Mouse (Mus musculus) gastrocnemius, postnatal 25 days (tissue): ENCODE results near the gene Donson. TPM values are rescaled to one million over a fixed set of nuclear protein-coding genes. Genes with fewer than 3 reads are reported as not detected.

ENCODE experiments used
- DNase-seq: peaks from one replicate; pipeline ENCODE4 v3.0.0; 2022
- long read RNA-seq, 2 experiments: library from polyadenylated mRNA; stranded (forward); transcript quantifications; one replicate each; pipeline ENCODE4 v2.0.0; 2021
- total RNA-seq, 2 experiments: library from RNA; stranded (reverse); gene quantifications; 1 replicate in 1 of 2; 2 replicates in 1 of 2; pipeline ENCODE4 v1.2.3; 2021

The Donson gene
- 1 to 10 TPM in 1 of 2 experiments, under 1 TPM in 1; 0.84 to 1.1 TPM for total RNA-seq
- long read RNA-seq, experiment 1 = 0 reads
- long read RNA-seq, experiment 2 = 0 reads

DNA sequence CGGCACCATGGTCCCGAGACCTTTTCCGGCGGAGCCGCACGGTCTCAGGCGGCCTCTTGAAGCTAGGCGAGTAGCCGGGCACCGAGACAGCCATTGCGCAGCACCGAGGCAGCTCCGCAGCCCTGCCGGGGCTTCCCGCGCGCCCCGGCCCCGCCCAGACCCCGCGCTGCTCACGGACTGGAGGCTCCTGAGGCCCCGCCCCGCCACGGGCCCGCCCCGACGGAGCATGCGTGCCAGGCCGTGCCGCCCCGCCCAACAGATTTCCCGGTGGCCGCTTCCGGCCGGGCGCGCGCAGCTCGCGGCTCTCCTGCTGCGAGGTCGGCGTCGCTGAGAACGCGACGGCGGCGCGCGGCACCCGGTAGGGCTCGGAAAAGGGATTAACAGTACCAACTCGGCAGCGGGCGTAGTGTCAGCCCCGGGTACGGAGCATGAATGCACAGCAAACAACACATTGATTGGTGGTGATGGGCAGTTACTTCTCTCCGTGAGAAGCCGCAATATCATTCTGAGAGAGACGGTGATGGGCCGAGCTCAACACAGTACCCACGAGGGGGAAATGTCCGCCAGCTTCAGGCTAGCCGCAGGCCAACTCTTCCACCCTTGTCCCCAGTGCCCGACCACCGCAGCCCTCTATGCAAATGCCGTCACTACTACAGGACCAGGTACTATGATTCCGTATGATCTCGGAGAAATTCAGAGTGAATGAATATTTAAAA is at the start of gene Donson:
TSS of gene Donson (minus strand) at position 152 of the 716 bp plus-strand sequence.
- DNase-seq = peak; percentile 97

DNA sequence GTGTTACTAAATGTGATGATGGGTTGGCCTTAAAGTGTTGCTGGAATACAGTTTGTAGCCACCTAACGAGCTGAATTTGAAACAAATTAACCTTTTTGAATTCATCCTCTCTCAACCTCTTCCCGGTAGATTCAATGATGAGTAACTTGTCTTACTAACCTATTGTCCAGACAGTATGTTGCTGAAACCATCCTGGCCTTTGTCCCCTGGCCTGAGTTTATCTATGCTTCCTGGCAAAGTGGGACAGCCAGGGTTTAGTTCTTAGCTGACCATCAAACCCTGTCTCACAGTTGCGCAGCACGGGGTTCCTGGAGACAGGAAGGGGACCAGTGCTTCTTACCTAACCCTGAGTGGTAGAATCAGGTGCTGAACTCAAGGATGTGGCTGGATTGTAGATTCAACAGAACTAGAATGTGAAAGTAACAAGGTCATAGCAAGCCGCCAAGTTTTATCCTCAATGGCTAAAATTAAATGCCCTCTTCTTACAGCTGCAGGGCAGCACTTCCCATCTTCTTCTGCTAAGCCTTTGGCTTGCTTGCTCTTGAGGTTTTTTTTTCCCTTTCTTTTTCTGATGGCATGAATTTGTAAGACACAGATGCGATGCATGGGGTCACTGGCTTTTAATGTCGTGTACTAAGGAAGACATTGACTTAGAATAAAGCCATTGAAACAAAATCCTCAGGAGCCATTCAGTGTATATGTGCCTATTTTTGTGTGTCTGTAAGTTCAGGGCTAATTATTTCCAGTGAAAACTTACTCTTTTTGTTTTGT is 47.7 kb upstream of the Donson start:
- DNase-seq = no peak

DNA sequence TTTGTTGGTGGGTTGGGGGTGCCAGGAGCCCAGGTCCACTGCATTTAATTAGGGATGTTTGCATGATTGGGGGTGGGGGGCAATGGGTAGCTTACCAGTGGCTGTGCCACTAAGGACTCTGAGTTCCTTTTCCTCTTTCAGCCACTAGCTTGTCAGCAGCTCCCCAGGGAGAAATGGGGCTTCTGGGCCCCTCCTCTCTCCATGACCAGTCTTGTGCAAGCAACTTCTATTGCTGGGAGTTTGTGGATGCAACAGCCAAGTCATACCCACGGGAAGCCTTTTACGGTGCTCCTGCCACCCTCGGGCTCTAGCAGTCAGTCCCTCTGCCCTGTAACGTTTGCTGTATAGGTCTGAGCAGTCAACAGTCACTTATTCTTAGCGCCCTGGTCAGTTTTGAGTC is 46.2 kb upstream of the Donson start:
- peak; percentile 59 for DNase-seq

DNA sequence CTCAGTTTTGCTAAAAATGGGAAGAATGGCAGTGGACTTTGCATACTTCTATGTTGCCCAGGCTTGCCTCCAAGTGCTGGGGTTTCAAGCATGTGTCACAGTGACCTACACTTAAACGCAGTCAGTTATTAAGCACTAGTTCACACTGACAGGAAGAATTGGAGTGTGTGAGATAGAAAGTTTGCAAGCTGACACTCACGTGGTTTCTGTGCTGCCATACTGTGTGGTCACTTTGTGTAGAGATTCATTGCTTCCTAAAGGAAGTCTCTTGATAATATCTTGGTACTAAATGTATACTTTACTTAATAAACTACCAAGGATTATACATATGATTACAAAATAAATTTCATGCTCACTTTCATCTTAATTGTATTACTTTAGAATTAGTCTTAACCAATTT is 44.2 kb upstream of the Donson start:
- no peak for DNase-seq

DNA sequence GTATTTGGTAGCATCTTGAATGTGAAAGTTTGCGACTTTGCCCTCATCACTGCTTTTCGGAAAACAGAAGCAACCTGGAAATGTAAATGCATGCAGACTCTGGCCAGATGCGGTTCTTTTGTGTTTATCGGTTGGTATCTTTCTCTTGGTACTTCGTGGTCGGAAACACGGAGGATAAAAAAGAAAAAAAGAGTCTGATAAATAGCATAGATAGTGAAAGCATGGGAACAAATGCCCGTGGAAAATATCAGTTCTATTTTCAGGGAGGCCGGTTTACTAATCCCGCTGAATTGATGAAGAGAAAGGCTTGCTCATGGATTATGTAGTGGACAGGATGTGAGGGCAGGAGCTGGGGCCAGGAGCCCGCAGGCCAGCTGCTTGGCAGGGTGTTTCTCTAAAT is 41.9 kb upstream of the Donson start:
- no peak for DNase-seq

DNA sequence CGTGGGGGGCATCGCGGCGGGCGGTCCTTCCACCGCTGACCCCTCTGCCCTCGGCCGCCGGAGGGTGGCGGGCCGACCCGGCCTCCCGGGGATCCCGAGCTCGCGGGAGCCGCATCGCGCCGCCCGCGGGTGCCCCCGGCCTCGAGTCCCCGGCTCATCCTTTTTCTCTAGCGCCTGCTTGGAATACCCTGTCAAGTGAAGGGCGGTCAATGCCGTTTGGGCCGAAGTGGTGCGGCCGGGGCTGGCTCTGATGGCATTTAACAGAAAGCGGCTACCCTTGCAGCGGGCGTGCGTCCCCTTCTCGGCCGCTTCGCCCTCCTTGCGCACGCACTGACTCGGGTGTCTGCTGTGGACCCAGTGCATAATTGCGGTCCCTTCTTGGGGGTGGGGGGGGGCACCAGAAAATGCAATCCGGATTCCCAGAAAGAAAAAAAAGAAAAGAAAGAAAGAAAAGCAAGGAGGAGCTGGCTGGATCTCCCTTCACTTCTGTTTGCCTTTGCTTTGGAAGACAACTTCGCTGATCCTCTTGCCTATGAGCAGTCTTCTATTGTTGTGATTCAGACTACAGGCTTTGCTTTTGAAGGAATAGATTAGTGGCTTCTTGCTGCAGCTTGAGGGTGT is 41.4 kb upstream of the Donson start:
- peak; percentile 57 for DNase-seq

DNA sequence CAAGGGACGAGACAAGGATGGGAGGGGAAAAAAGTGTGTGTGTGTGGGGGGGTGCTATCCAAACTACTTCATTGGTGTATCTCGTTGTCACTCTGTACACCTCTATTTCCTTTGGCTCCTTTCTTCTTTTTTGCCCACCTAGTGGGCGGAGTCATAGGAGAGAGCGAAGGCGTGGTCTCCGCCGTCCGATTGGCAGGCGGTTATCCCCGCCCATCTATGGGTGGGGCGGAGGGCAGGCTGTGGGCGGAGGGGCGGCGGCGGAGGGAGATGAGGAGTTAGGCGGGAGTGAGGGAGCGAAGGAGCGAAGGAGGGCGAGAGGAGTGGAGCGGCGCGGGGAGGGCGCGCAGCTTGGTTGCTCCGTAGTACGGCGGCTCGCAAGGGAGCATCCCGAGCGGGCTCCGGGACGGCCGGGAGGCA is 40.5 kb upstream of the Donson start, which contains the start of gene Itsn1:
TSS of gene Itsn1 (plus strand) at position 216 of the 417 bp plus-strand sequence.
- peak; percentile 99 for DNase-seq

DNA sequence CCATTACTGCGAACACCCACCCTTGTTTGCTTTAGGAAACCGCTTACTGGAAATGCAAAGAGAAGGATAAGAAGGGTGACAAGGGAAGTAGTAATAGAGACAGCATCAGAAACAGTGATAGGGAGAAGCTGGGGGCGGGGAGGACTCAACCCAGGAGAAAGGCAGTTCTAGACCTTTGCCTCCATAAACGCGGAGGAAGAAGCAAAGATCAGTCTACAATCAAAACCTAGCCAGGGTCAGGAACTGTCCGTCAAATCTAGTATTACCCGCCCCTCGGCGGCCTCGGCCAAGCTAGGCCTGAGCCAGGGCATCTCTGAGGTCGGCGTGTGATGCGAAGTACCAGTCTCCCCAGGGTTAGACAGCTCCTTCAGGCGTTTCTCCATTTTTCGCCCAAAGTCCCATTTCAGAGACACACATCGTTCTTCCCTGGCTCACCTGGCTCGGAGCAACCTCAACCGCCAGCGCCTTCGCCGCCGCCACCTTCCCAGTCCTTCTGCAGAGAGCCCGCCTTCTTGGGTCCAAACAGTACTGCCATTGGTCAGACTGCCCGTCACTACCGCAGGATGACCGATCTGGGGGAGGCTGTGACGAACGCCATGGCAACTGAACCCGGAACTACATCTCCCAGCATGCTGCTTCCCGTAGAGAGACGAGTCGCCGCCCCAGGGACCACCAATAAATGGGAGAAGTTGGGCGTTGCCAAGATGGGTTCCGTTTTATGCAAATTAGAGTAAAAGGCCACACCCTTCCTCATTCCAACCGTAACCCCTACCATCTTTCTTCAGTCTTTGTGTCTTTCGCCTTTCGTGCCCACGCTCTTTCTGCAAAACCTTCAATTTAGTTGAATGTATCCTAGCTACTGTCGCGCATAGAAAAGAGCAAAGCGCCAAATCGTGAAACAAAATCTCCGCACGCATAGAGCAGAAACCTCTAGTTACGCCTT is 39.8 kb upstream of the Donson start, which contains the start of gene Cryzl1:
TSS of gene Cryzl1 (minus strand) at position 853 of the 943 bp plus-strand sequence.
- DNase-seq = peak; percentile 99

DNA sequence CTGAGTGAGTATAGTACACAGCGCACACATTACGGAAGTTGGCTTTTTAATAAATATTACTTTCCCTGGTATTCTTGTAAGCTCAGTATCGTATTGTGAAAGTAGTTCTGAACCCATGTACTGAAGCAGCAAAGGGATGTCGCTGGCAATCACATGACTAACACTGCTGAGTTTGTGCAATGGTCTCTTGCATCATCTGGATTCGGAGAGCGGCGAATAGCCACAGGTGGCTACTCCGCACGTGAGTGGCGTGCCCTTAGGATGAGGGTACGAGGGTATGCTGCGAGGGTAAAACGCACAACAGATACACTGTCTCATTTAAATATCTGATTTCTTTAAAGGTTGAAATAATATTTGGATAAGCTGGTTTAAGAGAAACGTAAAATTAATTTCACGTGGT is 38.9 kb upstream of the Donson start:
- DNase-seq = no peak

DNA sequence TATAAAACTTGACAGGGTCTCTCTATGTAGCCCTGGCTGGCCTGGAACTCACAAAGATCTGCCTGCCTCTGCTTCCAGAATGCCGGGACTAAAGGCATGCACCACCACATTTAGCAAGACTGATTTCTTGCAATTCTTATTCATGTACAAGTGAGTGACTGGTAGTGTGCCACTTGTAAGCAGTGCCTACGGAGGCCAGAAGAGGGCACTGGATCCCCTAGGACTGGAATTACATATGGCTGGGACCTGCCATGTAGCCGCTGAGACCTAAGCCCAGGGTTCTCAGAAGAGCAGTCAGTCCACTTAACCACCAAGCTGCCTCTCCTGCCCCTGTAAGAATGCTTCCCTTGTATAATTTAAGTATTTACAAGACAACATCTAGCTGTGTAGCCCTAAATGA is 35.7 kb upstream of the Donson start:
- no peak for DNase-seq

DNA sequence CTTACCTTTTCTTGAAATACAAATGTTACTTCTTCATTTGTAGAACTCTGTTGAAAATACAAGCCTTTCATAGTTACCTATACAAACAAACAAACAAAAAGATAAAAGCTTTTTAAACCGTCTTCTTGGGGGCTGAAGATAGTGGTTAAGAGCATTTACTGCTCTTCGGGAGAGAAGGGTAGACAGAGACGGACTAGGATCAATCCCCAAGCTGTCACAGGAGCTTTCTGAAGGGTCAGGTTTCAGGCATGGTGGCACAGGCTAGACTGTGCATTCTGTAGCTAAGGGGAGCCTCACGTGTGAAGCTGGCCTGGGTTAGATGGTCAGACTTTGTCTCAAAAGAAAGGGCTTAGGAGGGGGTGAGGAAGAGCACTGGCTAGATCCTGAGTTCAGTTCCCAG is 28.8 kb upstream of the Donson start:
- no peak for DNase-seq

DNA sequence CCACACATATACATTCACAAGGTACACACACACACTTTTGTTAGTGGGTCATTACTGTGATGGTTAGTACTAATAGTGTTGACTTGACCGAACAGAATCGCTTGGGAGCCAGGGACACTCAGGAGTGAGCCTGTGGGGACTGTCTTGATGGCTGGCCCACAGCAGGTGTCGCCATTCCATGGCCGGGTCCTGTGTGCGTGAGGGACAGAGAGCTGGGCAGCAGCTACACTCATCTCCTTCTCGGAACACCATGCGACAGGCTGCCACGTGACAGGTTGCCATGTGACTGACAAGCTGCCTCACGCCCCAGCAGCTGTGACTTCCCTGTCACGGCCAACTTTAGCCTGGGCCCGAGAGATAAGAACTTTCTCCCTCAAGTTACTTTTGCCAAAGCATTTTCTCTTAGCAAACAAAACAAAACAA is 28.4 kb upstream of the Donson start:
- DNase-seq = no peak

DNA sequence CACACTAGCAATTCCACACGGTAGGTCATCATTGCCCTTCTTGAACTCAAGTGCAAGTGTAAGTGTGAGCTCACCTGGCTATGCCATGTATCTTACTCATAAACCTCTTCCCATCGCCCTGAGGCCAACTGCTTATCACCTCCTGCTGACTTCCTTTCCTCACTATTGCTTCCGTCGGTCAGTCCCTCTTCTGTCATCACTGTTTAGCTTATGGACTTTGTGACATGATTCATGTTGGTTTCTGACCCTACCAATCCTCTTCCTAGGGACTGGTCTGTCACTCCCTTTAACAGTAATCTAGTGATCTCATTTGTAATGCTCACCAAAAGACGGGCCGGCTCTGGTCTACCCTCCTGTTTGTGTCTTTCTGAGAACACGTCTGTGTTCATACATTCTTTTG is 21.7 kb upstream of the Donson start:
- DNase-seq = no peak

DNA sequence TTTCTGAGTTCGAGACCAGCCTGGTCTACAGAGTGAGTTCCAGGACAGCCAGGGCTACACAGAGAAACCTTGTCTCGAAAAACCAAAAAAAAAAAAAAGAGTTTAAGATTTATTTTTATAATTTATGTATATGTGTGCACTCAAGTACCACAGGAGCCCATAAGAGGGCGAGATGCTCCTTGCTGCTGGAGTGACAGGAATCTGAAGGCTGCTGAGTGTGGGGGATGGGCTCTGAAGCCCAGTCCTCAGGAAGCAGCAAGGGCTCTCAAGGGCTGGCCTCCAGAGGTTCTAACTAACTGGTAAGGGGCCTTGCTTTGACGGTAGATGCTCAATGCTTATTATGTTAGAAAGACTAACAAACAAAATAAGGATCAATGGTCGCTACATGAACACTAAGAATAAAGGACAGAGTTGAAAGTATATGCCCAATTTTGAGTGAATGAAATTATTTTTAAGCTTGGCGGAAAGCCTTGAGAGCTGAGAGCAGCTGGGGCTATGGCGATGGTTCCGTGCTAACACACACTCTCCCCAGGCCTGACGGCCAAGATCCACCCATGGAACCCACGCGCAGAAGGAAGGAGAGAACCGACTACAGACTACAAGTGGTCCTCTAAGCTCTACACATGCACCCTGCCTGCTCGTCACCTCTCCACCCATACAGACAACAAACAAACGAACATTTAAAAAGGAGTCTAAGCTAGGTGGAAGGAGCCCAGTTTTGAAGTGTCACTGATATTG is 16.2 kb upstream of the Donson start:
- no peak for DNase-seq

DNA sequence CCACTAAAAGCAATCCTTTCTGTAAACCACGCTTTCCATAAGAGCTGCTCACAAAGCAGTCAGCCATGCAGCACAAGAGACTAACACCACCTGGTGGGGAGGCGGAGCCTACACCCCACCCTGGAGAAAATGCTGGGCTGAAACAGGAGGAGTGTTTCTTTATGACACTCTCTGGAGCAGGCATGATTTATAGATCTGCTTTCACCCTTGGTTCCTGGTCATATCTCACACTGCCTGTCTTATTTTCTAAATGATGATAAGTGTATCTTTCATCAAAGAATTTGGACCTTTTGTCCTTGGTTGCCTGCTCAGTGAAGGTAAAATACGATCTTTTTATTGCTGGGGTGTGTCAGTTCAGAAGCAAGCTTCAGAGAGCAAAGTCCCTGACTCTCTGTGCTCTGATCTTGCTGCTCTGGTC is 14.2 kb upstream of the Donson start:
- DNase-seq = no peak

DNA sequence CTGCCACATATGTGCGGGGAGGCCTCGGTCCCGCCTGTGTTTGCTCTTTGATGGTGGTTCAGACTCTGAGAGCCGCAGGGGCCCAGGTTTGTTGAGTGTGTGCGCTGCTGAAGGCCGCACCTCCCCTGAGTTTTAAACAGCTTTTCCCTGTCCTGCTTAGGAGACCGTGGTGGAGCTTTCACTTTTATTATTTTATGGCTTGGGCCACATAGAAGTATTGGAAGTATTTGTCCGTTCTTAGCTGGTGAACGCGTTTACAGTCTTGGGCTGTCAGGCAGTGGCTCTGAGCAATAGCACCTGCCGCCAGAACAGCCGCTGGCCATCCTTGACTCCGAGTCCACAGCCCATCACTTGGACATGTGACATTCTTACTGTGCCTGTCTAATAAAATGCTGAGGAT is 13.3 kb upstream of the Donson start:
- no peak for DNase-seq

DNA sequence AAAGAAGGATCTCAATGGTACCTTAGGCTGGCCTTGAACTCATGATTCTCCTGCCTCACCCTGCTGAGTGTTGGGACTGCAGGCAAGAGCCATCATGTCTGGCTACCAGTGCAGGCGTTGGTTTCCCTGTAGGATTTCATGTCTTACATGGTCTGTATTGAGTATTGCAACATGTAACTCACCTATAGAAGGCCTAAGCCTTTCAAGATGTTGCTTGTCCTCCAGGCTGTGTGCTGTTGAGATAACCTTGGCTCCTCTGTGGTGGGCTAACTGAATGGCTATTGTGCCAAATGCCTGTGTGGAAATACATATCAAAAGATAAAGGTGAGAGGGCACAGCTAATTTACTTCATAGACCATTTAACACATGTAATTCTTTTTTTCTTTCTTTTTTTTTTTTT is 10.4 kb upstream of the Donson start:
- no peak for DNase-seq

DNA sequence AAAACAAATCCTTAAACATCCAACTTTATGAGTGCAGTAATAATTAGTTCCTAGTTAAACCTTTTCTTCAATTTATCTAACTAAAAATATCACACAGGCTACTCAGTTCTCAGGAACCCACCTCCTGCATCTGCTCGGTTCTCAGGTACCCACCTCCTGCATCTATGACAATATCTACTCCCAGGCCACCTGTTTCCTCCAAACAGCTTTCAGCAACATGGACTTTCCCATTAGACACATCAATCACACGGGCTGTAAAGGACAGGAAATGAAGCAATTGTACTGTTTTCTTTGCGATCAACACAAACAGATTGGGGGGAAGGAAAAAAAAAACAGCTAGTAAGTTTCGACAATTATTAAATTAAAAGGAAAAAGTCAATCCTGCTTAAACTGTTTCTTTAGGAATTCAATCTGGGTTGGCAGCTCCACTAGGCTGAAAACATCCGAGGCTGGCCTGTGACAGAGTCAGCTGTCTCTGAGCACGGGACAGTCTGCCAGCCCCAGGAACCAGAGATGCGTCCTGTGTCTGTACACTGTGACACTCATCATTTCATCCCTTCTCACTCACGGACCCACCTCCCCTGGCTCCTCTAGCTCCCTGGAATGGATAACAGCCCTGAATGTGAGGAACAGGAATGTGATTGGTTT is 6.7 kb upstream of the Donson start:
- no peak for DNase-seq

DNA sequence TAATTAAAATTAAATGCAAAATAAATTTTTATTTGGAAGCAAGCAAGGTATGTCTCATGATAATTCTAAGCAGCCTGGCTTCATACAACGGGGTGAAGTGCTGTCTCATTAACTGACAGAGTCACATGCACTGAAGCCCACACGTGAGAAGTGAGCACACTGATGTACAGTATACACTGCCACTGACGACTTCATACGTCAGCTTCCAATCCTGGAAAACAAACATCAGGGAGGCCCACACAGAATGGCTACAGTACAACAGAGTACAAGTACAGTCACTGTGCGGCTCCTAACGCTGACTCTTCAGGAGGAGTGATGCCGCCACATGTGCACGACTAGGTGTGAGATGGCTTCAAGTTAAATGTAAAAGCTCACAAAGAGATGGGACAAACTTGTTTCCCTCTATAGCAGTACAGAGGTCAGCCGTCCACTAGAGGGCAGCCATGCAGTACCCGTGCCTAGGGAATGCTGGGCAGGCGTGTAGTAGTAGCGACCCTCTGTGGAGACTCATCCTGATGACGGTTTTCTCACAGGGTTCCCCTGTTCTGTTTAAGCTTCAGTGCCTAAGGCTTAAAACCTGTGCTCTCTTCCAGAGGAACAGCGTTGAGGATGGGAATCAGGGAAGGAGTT is 6.0 kb upstream of the Donson start:
- peak; percentile 47 for DNase-seq

DNA sequence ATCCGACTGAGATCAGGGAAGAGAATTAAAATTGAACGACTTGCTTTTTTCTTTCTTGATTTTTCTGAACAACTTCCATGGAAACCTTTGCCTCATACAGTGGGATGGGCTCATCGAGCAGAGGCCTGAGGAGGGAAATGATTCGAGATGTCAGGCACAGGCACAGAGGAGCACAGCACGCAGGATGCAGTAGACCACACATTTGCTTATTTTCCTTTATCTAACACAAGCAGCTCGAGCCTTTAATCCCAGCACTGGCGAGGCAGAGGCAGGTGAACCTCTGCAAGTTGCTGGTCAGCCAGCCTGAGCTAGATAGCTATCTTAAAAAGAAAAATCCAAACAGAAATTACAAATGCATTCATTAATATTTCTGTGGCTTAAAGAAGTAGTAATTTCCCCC is 1.2 kb upstream of the Donson start:
- no peak for DNase-seq
